Mouse (Mus musculus) midbrain, postnatal 0 days (tissue): ENCODE data around the gene Tspan2. TPM values are rescaled to one million over a fixed set of nuclear protein-coding genes. Genes with fewer than 3 reads are reported as not detected.

Experiments
- ATAC-seq: fragments of 200-750 bp; cut with Nextera tagmentation; 2 replicates; pipeline ENCODE4 v1.8.0; 2017; ENCODE audit warnings: moderate number of reproducible peaks, mild to moderate bottlenecking, moderate TSS enrichment, moderate library complexity; ENCODE audit not compliant: low FRiP score
- DNase-seq: peaks from one replicate; pipeline ENCODE4 v3.0.0-alpha.2; 2015; ENCODE audit warnings: low spot score
- H3K27ac ChIP-seq: fragments of 300-500 bp; sonication (generic); 2 replicates; pipeline ENCODE4 v1.5.1; 2014; ENCODE audit warnings: low read depth, mild to moderate bottlenecking, low read length, mixed read lengths
- H3K27me3 ChIP-seq: fragments of 300-500 bp; sonication (generic); 2 replicates; pipeline ENCODE4 v1.6.1; 2014; ENCODE audit warnings: low read length, control low read depth, mixed read lengths; ENCODE audit not compliant: insufficient read depth
- H3K36me3 ChIP-seq: fragments of 300-500 bp; sonication (generic); 2 replicates; pipeline ENCODE4 v1.6.1; 2014; ENCODE audit warnings: low read length, control low read depth, mixed read lengths; ENCODE audit not compliant: insufficient read depth
- H3K4me1 ChIP-seq: fragments of 300-500 bp; sonication (generic); 2 replicates; pipeline ENCODE4 v1.6.1; 2014; ENCODE audit warnings: mild to moderate bottlenecking, control low read depth, antibody characterized with exemption, low read length, mixed read lengths; ENCODE audit not compliant: insufficient read depth
- H3K4me2 ChIP-seq: fragments of 300-500 bp; sonication (generic); 2 replicates; pipeline ENCODE4 v1.6.1; 2014; ENCODE audit warnings: low read depth, mild to moderate bottlenecking, low read length, mixed read lengths; ENCODE audit not compliant: poor library complexity, severe bottlenecking
- H3K4me3 ChIP-seq: fragments of 300-500 bp; sonication (generic); 2 replicates; pipeline ENCODE4 v1.5.1; 2014; ENCODE audit warnings: low read depth, mild to moderate bottlenecking, low read length, moderate library complexity
- H3K9ac ChIP-seq: fragments of 300-500 bp; sonication (generic); replicated peaks from 2 replicates; pipeline ENCODE4 v1.6.1; 2014; ENCODE audit warnings: mild to moderate bottlenecking, low read length, moderate library complexity, mixed read lengths; ENCODE audit not compliant: poor library complexity, severe bottlenecking
- H3K9me3 ChIP-seq: fragments of 300-500 bp; sonication (generic); 2 replicates; pipeline ENCODE4 v1.6.1; 2016; ENCODE audit warnings: low read length, control low read depth
- CTCF ChIP-seq: IDR thresholded peaks from 2 replicates; pipeline ENCODE4 v1.5.1; 2016; ENCODE audit warnings: antibody characterized with exemption, mild to moderate bottlenecking
- WGBS: fragments of 180-500 bp; shearing (Covaris S2); extraction: QIAGEN DNeasy Blood & Tissue Kit; methylation state at CpG from one replicate; pipeline ENCODE4 v1.1.7; 2014; 5-methylcytosine and 5-hydroxymethylcytosine counted together
- polyA plus RNA-seq: library from polyadenylated mRNA; unstranded; fragments of >200 nt; fragmentation: Nextera tagmentation; extraction: Ambion mirVana; gene quantifications from 2 replicates; pipeline ENCODE4 v1.2.1, GENCODE M21; 2015
- total RNA-seq: library from RNA; depleted of rRNA; stranded (reverse); fragments of >200 nt; gene quantifications from 2 replicates; pipeline ENCODE4 v1.2.3, GENCODE M21; 2014

Tspan2 gene
- total and polyA plus RNA-seq, 2 experiments from 2014 or later = 13.4 to 25.9 TPM

- H3K4me3 ChIP-seq = no peak overlapping the region
- no peaks in the 10 kb centered on the region for H3K27me3 ChIP-seq
- 92% methylated on average over 4 of the region's 4 CpGs for WGBS
- no peak for DNase-seq
- H3K4me2 ChIP-seq = no peak overlapping the region
- peaks cover 15% of the 10 kb centered on the region; the same call in 1 of the 2 replicates for H3K36me3 ChIP-seq
- TF ChIP-seq CTCF = no peak
- H3K4me1 ChIP-seq = no peaks in the 10 kb centered on the region
- no peaks in the 10 kb centered on the region for H3K9me3 ChIP-seq
- no peak for ATAC-seq
- H3K27ac ChIP-seq = no peak overlapping the region
- H3K9ac ChIP-seq = no peak overlapping the region
These were observed 17.7 kb downstream of the Tspan2 start for GRCm38 (mm10) chr3:102752053-102752452.

- H3K4me3 ChIP-seq = no peak overlapping the region
- DNase-seq (no peak), ATAC-seq (no peak)
- no peak overlapping the region for H3K27ac ChIP-seq
- peaks cover 15% of the 10 kb centered on the region; the same call in 1 of the 2 replicates for H3K36me3 ChIP-seq
- no peak overlapping the region for H3K9ac ChIP-seq
- no peak overlapping the region for H3K4me2 ChIP-seq
- H3K9me3 ChIP-seq = no peaks in the 10 kb centered on the region
- WGBS = 84% methylated on average over 5 of the region's 5 CpGs
- no peaks in the 10 kb centered on the region for H3K4me1 ChIP-seq
- TF ChIP-seq CTCF = no peak
- no peaks in the 10 kb centered on the region for H3K27me3 ChIP-seq
These were observed 18.1 kb downstream of the Tspan2 start for GRCm38 (mm10) chr3:102752457-102752856.

DNA sequence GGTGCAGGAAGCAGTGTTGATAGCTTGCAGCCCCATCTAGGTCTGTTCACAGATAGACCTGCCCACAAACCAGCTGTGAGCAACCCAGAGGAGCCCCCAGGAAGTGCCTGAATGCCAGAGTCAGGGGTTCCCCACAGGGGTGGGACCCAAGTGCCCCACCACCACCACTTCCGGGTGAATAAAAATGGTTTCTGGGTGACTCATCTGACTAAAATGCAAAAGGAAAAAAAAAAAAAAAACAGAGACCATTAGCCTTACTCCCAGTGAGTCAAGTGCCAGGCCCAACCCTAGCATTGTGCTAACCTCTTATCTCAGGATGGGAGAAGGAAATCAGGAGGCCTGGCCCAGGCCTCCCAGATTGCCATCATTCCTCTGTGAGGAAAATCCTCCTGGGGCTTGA is 21.5 kb downstream of the Tspan2 start:
- Histone ChIP-seq H3K36me3 (peaks cover 21% of the 10 kb centered on the region), H3K4me1 (no peaks in the 10 kb centered on the region), H3K27me3 (no peaks in the 10 kb centered on the region), H3K4me2 (no peak overlapping the region), H3K9ac (no peak overlapping the region), H3K9me3 (no peaks in the 10 kb centered on the region), H3K4me3 (no peak overlapping the region), H3K27ac (no peak overlapping the region)
- DNase-seq (no peak), ATAC-seq (no peak)
- no peak for TF ChIP-seq CTCF
- WGBS = 60% methylated on average over 1 of the region's 1 CpGs

GRCm38 (mm10) chr3:102757019-102757418 is 22.7 kb downstream of the Tspan2 start:
- ATAC-seq = no peak
- 78% methylated on average over 6 of the region's 6 CpGs for WGBS
- Histone ChIP-seq H3K27me3 (no peaks in the 10 kb centered on the region), H3K4me1 (no peaks in the 10 kb centered on the region), H3K4me3 (no peak overlapping the region), H3K4me2 (no peak overlapping the region), H3K27ac (no peak overlapping the region), H3K9ac (no peak overlapping the region), H3K36me3 (peaks cover 23% of the 10 kb centered on the region), H3K9me3 (no peaks in the 10 kb centered on the region)
- no peak for DNase-seq
- TF ChIP-seq CTCF = no peak

DNA sequence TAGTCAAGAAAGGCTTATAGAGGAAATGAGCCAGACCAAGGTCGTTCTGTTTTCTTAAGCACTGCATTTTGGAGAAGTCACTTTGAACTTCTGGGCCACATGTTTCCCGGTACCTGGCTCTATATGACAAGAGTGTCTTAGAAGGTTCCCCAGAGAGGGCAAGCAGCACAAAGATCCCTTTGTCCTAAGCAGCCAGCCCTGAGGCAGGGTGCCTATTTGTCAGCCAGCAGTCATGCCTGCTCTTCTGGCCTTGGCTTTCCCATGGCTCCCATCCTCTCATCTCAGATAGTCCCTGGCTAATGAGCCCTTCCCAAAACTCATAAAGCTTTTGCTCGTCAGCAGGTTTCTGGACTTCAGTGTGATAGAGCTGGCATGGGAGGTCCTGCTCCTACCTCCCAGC is 25.9 kb downstream of the Tspan2 start:
- H3K4me3 ChIP-seq = no peak overlapping the region
- H3K4me2 ChIP-seq = no peak overlapping the region
- H3K27me3 ChIP-seq = no peaks in the 10 kb centered on the region
- no peak overlapping the region for H3K9ac ChIP-seq
- DNase-seq (no peak), ATAC-seq (no peak)
- TF ChIP-seq CTCF = no peak
- no peak overlapping the region for H3K27ac ChIP-seq
- H3K4me1 ChIP-seq = peaks cover 7% of the 10 kb centered on the region; the same call in 1 of the 2 replicates
- peaks cover 15% of the 10 kb centered on the region for H3K36me3 ChIP-seq
- H3K9me3 ChIP-seq = no peaks in the 10 kb centered on the region
- 91% methylated on average over 3 of the region's 3 CpGs for whole genome bisulfite sequencing

DNA sequence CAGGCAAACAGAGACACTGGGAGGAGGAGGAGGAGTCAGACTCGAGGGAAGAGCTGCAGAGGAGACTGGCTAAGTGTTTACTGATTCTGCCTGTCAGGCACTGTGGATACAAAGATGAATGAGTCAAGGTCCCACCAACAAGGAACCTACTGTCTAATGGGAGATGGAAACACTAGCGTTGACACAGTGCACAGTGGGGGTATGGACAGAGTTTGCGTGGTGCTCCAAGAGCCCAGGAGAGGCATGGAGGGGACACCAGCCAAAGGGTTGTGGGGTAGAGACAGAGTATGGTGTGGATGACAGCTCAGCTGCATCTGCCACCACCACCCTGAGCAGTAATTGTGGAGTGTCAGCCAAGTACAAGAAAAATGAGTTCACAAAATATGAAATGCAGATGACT is 28.1 kb downstream of the Tspan2 start:
- H3K36me3 ChIP-seq = peaks cover 23% of the 10 kb centered on the region
- no peak overlapping the region for H3K27ac ChIP-seq
- ATAC-seq (peak; percentile 50; the same call in 1 of the 2 replicates), DNase-seq (peak; percentile 25)
- H3K4me2 ChIP-seq = no peak overlapping the region
- 62% methylated on average over 3 of the region's 3 CpGs for WGBS
- H3K9me3 ChIP-seq = no peaks in the 10 kb centered on the region
- no peak overlapping the region for H3K4me3 ChIP-seq
- H3K9ac ChIP-seq = no peak overlapping the region
- H3K27me3 ChIP-seq = no peaks in the 10 kb centered on the region
- no peak for TF ChIP-seq CTCF
- peaks cover 7% of the 10 kb centered on the region; the same call in 1 of the 2 replicates for H3K4me1 ChIP-seq
